Mouse (Mus musculus): ENCODE results near the gene Ccser1.

Ccser1 gene

GRCm38 (mm10) chr6:61179949-61180755, at the start of gene Ccser1:
Gene Ccser1, plus strand, starts transcription at chr6:61180324.
- in situ Hi-C loops (cut with MboI, MseI) = loop anchor here in 1 of 2 experiments (5.0 kb wide), 1 partner anchor 52 kb away; no protein-coding TSS in a partner anchor

GRCm38 (mm10) chr6:61136436-61136835, 43.7 kb upstream of the Ccser1 start:
- in situ Hi-C loops (cut with MboI, MseI) = no loop called here

- in situ Hi-C loops (cut with MboI, MseI) = no loop called here
Measured at GRCm38 (mm10) chr6:61143031-61143430, 37.1 kb upstream of the Ccser1 start.

- in situ Hi-C loops (cut with MboI, MseI) = no loop called here
Measured at GRCm38 (mm10) chr6:61152924-61153323, 27.2 kb upstream of the Ccser1 start.

- in situ Hi-C loops (cut with MboI, MseI) = no loop called here
Measured at GRCm38 (mm10) chr6:61154654-61155053, 25.5 kb upstream of the Ccser1 start.

GRCm38 (mm10) chr6:61155059-61155629, 25.0 kb upstream of the Ccser1 start:
- in situ Hi-C loops (cut with MboI, MseI) = no loop called here

- in situ Hi-C loops (cut with MboI, MseI) = no loop called here
Measured at GRCm38 (mm10) chr6:61155718-61156117, 24.4 kb upstream of the Ccser1 start.

GRCm38 (mm10) chr6:61162117-61162516, 18.0 kb upstream of the Ccser1 start:
- in situ Hi-C loops (cut with MboI, MseI) = no loop called here

GRCm38 (mm10) chr6:61166891-61167290, 13.2 kb upstream of the Ccser1 start:
- in situ Hi-C loops (cut with MboI, MseI) = no loop called here

- in situ Hi-C loops (cut with MboI, MseI) = no loop called here
Measured at GRCm38 (mm10) chr6:61176126-61176525, 4.0 kb upstream of the Ccser1 start.

- in situ Hi-C loops (cut with MboI, MseI) = no loop called here
Measured at GRCm38 (mm10) chr6:61177476-61177875, 2.6 kb upstream of the Ccser1 start.

GRCm38 (mm10) chr6:61179641-61179948, 529 bp upstream of the Ccser1 start:
- in situ Hi-C loops (cut with MboI, MseI) = no loop called here

- in situ Hi-C loops (cut with MboI, MseI) = loop anchor here in 1 of 2 experiments (5.0 kb wide), 1 partner anchor 52 kb away; no protein-coding TSS in a partner anchor
Measured at GRCm38 (mm10) chr6:61180756-61181191, 650 bp downstream of the Ccser1 start.

GRCm38 (mm10) chr6:61189029-61189428, 8.9 kb downstream of the Ccser1 start:
- in situ Hi-C loops (cut with MboI, MseI) = no loop called here

GRCm38 (mm10) chr6:61191597-61192386, 11.7 kb downstream of the Ccser1 start:
- in situ Hi-C loops (cut with MboI, MseI) = no loop called here

- in situ Hi-C loops (cut with MboI, MseI) = loop anchor here in 1 of 2 experiments (25.0 kb wide), 1 partner anchor 1866 kb away; no protein-coding TSS in a partner anchor
Measured at GRCm38 (mm10) chr6:61203344-61203743, 23.2 kb downstream of the Ccser1 start.

- in situ Hi-C loops (cut with MboI, MseI) = loop anchor here in 1 of 2 experiments (25.0 kb wide), 1 partner anchor 1869 kb away; no protein-coding TSS in a partner anchor
Measured at GRCm38 (mm10) chr6:61206042-61206441, 25.9 kb downstream of the Ccser1 start.

GRCm38 (mm10) chr6:61206619-61207018, 26.5 kb downstream of the Ccser1 start:
- in situ Hi-C loops (cut with MboI, MseI) = loop anchor here in 1 of 2 experiments (25.0 kb wide), 1 partner anchor 1869 kb away; no protein-coding TSS in a partner anchor

GRCm38 (mm10) chr6:61210061-61210737, 30.1 kb downstream of the Ccser1 start:
- in situ Hi-C loops (cut with MboI, MseI) = loop anchor here in 1 of 2 experiments (25.0 kb wide), 1 partner anchor 1873 kb away; no protein-coding TSS in a partner anchor

GRCm38 (mm10) chr6:61215705-61216104, 35.6 kb downstream of the Ccser1 start:
- in situ Hi-C loops (cut with MboI, MseI) = loop anchor here in 1 of 2 experiments (5.0 to 25.0 kb wide), 2 partner anchors 87 to 1878 kb away; no protein-coding TSS in a partner anchor

- in situ Hi-C loops (cut with MboI, MseI) = loop anchor here in 1 of 2 experiments (5.0 to 25.0 kb wide), 2 partner anchors 86 to 1879 kb away; no protein-coding TSS in a partner anchor
Measured at GRCm38 (mm10) chr6:61216514-61216913, 36.4 kb downstream of the Ccser1 start.
